Mouse (Mus musculus) activated CD4-positive, CD25-positive, alpha-beta regulatory T cell, adult 4 months (primary cell): ENCODE data around the gene Rpl3. TPM values are rescaled to one million over a fixed set of nuclear protein-coding genes. Genes with fewer than 3 reads are reported as not detected.

Source experiments
- ATAC-seq: one replicate; pipeline ENCODE4 v1.8.0; 2017
- polyA plus RNA-seq, 2 experiments: library from polyadenylated mRNA; unstranded; fragments of 100-300 nt; shearing (Covaris generic); gene quantifications; one replicate each; pipeline ENCODE4 v1.2.1; 2017

Rpl3 gene
- polyA plus RNA-seq, 2 experiments from 2014 or later, result 4,172 to 4,641 TPM

DNA sequence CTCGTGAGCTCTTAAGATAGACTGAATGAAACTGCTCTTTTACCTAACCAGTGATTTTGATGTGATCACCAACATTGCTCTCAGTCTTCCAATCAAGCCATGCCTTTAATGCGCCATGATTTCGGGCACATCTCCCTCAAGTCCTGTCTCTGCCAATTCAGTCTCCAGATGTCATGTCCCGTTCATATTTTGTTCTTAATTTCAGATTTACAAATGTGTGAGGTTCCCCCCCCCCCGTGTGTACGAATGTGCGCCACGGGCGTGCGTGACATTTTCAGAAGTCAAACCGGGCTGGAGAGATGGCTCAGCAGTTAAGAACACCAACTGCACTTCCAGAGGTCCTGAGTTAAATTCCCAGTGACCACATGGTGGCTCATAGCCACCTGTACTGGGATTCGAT, 7.9 kb downstream of the Rpl3 start:
- peak; percentile 3 for ATAC-seq

DNA sequence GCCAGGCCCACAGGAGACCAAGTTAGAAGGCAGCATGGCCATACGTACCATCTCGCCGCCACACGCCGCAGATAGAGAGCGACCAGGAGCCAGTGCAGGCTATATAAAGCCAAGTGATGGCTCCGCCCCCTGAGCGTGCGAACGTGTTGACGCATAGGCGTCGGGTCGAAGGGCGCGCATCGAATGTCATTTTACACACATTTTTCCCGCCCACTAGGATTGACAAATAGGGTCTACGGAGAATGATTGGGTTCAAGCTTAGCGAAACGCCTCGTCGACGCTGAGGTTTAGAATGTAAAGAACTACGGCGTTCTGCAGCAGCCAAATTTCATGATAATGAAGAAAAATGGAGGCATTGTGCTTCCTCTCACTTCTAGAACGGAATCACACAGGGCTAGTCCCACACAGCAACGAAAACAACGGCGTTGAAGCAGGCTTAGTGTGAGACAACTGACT, 8.4 kb downstream of the Rpl3 start:
- ATAC-seq, result peak; percentile 92

GRCm38 (mm10) chr15:80082661-80083275, 8.9 kb downstream of the Rpl3 start:
- no peak for ATAC-seq

GRCm38 (mm10) chr15:80081801-80082546, 9.7 kb downstream of the Rpl3 start:
- no peak for ATAC-seq

DNA sequence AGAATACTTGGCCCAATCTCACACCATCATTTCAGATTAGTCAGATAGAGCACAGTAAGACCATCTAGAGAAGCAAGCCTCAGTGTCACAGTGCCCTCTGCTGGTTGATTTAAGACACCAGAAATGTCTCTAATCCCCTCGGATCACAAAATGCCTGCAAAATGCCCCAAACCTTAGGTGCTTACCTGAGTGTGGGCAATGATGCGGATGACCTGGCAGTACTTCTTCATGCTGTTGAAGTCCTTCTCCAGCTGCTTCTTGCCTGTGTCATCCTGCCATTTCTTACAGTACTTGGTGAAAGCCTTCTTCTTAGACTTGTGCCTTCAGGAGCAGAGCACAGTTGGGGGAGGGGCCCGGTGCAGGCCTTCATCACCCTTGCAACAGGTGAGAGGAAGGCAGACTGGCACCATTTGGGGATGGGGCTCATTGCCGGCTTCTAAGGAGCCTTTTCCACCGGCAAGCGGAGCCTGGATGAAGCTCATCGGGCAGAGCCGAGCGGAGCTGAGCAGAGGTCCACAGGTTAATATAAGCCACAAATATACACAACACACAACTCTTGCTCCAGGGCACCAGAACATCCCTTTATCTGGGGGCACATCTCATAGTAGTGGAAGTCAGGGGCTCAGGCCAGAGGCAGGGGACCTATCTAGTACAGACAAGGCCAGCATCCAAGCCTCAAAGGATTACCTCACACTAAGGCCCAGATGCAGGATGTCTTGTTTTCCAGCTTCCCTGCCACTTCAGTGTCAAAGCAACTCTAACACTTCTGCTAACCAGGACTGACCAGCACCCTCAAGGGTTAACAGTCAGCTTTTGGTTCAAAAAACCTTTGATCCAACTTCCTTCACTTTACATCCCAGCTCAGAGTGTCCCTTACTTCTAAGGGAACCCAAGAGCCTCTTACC, 10.7 kb downstream of the Rpl3 start:
- peak; percentile 13 for ATAC-seq

DNA sequence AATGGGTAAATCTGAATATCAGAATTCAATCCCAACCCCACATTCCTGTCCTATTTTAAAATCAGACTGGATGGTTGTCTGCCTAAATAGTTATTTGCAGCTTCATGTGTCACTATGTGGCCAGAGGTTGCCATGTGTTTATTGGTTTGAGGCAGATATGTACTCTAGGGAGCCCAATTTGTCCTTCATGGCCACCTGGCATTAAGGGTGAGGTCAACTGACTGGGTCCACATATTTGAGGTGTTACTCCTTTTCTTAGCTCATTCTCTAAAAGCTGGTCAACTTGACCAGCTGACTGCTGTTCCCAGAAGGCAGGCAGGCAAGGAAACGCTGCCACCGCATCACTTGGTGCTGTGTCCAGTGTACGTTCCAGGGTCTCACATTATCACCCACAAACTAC, 11.7 kb downstream of the Rpl3 start:
- no peak for ATAC-seq

- no peak for ATAC-seq
These were observed 12.5 kb downstream of the Rpl3 start for GRCm38 (mm10) chr15:80079129-80079668.

- ATAC-seq, result no peak
These were observed 13.4 kb downstream of the Rpl3 start for GRCm38 (mm10) chr15:80078058-80078814.

- peak; percentile 47 for ATAC-seq
These were observed 15.1 kb downstream of the Rpl3 start for GRCm38 (mm10) chr15:80076338-80077136.

- ATAC-seq, result no peak
These were observed 15.8 kb downstream of the Rpl3 start for GRCm38 (mm10) chr15:80075733-80076337.

- no peak for ATAC-seq
These were observed 16.3 kb downstream of the Rpl3 start for GRCm38 (mm10) chr15:80075374-80075694.

DNA sequence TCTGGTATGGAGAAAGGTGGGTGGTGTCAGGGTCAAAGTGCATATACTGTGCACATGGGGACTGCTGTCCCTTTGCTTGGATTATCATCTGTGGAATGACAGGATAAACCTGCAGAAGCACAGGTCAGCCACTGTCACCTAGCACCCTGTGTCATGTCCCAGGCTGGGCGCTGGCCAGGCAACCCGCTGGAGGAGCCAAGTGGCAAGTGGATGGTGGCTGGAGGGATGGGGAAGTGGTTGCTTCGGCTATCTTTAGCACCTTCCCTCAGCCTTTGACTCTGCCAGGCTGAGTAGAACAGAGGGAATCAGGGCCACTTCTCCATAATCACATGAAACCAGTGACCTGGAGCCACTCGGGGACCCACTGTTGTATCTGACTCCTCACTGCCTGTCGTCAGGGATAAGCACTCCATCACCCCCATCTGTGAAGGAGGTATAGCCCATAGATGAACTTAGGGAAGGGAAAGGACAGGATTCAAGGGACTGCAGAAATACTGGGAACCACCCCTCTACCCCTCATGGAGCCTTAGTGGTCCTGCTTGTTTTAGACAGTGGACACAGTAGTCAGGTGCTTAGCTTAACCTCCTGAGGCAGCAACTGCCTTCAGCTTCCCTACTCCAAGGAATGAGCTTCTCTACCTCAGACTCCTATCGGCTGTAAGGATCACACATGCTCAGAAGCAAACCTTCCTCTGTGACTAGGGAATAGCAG, 16.9 kb downstream of the Rpl3 start:
- ATAC-seq, result no peak

GRCm38 (mm10) chr15:80073256-80073621, 18.4 kb downstream of the Rpl3 start:
- no peak for ATAC-seq

- no peak for ATAC-seq
These were observed 19.0 kb downstream of the Rpl3 start for GRCm38 (mm10) chr15:80072579-80073255.

- ATAC-seq, result no peak
These were observed 19.7 kb downstream of the Rpl3 start for GRCm38 (mm10) chr15:80071951-80072437.

DNA sequence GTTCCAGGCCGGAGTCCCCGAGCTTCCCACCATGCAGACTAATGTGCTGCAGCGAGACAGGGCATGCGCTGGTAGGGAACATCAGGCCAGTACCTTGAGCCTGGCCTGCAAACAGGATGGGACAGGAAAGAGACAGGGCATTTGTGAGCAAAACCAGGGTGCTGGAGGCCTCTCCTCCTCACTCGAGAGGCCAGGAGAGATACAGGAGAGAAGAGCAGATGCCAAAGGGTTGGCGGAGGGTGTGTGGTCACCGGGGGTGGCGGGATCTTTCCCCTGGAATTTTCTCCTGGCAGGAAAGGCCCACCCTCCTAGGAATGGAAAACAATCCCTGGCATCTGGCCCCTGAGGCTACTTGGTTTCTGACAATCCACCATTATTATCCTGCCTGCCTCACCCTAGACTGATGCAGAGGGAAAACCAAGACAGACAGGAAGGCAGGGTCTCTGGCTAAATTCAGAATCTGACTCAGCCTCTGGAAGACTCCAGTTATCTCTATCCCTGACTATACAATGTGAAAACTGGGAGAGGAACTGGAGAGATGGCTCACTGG, 21.5 kb downstream of the Rpl3 start:
- no peak for ATAC-seq

GRCm38 (mm10) chr15:80069171-80069570, 22.5 kb downstream of the Rpl3 start:
- ATAC-seq, result no peak

GRCm38 (mm10) chr15:80066538-80066937, 25.1 kb downstream of the Rpl3 start:
- ATAC-seq, result no peak

GRCm38 (mm10) chr15:80065414-80065813, 26.3 kb downstream of the Rpl3 start:
- no peak for ATAC-seq
